Mouse (Mus musculus): ENCODE results near the gene Pum1.
"Not testable (repeated sequence)": the region's sequence is repeated elsewhere in the genome, so short reads cannot be mapped to it uniquely, and the experiment has no call there.

Pum1 gene

GRCm38 (mm10) chr4:130662979-130663725, at the start of gene Pum1:
Gene Pum1, plus strand, starts transcription at chr4:130663321.
- DNase-seq (ENCODE audit: low read depth), result peak; percentile 99

DNA sequence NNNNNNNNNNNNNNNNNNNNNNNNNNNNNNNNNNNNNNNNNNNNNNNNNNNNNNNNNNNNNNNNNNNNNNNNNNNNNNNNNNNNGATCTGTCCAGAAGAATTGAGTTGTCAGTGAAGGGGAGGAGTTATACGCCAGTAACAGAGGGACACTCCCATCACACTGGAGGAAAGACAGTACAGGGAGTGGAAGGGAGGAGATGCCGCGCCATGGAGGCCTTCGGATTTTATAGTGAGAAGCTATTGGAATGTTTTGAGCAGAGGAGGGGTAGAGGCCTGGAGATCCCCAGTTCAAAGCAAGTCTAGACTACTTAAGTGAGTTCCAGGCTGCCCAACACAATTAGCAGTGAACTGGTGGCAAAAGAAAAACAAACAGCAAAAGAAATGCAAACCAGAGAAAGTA, 33.7 kb upstream of the Pum1 start:
- peak; percentile 87 for DNase-seq (ENCODE audit: low read depth)

- peak; percentile 40 for DNase-seq (ENCODE audit: low read depth)
Measured at GRCm38 (mm10) chr4:130630232-130630847, 32.8 kb upstream of the Pum1 start.

- not testable (repeated sequence) for DNase-seq (ENCODE audit: low read depth)
Measured at GRCm38 (mm10) chr4:130635076-130635475, 28.0 kb upstream of the Pum1 start.

DNA sequence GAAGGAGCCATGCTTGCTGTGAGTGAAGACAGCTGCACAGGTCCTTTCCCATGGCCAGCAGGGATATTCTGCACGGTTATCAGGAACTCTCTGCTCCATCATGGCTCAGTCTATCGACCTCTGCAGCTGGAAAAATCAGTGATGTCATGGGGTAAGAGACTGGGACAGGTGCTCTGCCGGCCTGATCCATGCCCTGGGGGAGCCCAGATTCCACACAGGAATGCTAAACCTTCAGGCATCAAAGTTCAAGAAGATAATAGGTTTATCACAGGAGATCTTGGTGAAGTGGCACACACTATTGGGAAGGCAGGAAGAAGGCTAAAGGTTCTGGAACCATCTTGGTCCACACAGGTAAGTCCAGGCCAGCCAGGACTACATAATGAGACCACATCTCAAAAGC, 26.4 kb upstream of the Pum1 start:
- DNase-seq (ENCODE audit: low read depth), result no peak

DNA sequence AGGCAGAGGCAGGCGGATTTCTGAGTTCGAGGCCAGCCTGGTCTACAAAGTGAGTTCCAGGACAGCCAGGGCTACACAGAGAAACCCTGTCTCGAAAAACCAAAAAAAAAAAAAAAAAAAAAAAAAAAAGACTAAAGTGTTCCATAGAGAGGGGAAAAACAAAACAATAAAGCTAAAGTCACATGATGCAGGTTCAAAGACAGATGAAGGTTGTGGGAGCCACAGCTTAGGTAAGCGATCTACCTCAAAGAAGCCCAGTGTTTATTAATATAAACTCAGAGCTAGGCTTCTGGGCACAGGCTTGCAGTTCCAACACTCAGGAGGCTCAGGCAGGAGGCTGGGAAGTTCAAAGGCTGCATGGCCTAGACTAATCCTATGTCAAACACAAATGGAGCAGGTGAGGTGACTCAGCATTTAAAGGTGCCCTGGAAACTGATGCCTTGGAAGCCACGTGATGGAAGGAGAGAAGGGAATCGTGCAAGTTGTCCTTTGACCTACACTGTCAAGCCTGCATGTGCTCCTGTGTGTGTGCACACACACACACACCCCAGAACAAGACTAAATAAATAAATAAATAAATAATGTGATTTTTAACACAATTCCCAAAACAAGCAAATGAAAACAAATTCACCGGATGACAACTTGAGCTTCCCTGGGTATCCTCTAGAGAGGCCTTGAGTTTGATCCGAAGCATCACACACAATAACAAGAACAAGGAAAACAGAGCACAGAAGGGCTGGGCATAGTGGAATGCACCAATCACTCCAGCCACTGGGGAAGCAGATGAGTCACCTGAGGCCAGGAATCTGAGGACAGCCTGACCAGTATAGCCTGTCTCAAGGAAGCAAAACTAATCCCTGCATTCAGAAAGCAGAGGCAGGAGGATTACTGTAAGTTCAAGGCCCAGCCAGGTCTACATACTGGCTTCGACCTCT, 25.4 kb upstream of the Pum1 start:
- no peak for DNase-seq (ENCODE audit: low read depth)

DNA sequence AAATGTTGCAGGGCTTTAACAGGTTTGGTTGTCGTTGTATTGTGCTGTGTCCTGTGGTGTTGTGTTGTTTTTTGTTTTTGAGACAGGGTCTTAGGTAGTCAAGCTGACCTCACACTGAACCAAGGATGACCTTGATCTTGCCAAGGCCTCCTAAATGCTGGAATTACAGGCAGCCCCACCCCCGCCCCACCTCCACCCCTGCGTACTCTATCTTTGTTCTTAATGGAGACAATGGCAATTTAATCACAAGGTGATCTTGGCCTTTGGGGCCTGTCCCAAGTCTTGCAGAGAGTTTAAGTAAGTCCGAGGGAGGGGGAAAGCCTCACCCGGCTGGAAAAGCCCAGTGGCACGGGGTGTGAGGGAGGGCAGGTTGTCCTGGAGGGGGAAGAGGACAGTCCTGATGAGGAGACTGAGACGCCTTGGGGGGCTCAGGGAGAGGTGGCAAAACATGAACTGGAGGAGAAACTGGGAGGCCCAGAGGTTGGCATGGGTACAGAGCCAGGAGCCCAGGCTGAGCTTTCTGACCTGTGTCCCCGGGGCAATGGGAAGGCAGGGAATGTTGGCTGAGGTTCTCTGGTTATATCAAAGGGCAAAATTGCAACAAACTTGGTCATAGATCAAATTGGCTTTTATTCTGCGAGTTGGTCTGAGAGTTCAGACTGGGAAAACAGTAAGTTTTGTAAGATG, 22.9 kb upstream of the Pum1 start:
- no peak for DNase-seq (ENCODE audit: low read depth)

DNA sequence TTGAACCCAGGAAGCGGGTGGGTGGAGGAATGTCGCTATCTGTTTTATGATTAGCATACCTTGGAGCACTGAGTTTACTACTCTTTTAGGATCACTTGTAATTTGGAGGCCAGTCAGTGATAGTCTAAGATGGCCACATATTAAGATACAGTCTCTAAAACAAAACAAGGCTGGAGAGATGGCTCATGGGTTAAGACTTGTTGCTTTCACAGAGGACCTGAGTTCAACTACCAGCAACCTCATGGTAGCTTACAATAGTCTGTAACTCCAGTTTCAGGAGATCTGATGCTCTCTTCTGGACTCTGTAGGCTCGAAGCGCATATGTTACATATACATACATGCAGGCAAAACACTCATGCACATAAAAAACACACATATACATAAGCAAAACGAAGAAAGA, 20.7 kb upstream of the Pum1 start:
- DNase-seq (ENCODE audit: low read depth), result no peak

GRCm38 (mm10) chr4:130645426-130645825, 17.7 kb upstream of the Pum1 start:
- no peak for DNase-seq (ENCODE audit: low read depth)

GRCm38 (mm10) chr4:130651286-130651685, 11.8 kb upstream of the Pum1 start:
- no peak for DNase-seq (ENCODE audit: low read depth)

DNA sequence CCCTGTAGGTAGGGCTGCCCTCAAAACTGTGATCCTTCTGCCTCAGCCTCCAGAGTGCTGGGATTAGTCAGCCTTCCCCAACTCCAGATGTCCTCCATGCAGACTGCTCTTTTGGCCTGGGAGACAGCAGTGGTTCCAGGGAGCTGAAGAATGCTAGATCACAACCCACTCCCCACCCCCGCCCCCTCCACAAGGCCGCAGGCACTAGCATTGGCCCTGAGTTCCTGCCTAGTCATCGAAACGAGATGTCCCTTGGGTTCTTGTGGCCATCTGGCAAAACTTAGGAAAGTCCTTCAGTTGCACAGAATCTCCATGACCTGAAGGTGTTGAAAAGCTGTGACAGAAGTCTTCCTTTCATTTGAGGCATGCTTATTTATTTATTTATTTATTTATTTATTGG, 10.6 kb upstream of the Pum1 start:
- DNase-seq (ENCODE audit: low read depth), result no peak

- no peak for DNase-seq (ENCODE audit: low read depth)
Measured at GRCm38 (mm10) chr4:130657820-130658565, 5.1 kb upstream of the Pum1 start.

- DNase-seq (ENCODE audit: low read depth), result no peak
Measured at GRCm38 (mm10) chr4:130659470-130659869, 3.7 kb upstream of the Pum1 start.

DNA sequence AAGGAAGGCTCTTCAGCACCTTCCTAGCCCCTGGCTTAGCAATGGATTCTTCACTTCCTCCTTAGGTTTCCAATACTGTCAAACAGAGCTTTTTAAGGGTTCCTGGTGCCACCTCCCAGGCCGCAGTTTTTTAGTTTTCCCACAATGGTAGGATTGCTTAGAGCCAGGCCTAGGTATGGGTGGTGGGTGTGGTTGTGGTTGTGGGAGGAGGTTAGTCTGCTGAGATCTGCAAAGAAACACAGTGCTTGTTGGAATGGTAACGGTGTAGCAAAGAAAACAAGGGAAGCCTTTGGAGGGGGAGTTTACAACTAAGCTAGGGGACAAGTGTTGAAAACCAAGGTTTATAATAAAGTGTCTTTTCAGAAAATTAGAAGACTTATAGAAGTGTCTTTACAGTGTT, 3.0 kb upstream of the Pum1 start:
- DNase-seq (ENCODE audit: low read depth), result no peak

GRCm38 (mm10) chr4:130661151-130661550, 2.0 kb upstream of the Pum1 start:
- DNase-seq (ENCODE audit: low read depth), result no peak

DNA sequence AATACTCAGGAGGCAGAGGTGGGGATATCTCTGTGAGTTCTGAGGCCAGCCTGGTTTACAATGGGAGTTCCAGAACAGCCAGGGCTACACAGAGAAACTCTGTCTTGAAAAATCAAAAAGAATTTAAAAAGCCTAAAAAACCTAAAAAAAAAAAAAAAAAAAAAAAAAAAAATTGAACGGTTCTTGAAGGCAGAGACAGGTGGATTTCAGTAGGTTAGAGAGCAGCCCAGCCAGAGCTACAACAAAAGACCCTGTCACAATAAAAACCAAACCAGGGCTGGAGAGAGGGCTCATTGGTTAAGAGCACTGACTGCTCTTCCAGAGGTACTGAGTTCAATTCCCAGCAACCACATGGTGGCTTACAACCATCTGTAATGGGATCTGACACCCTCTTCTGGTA, 816 bp upstream of the Pum1 start:
- DNase-seq (ENCODE audit: low read depth), result not testable (repeated sequence)

GRCm38 (mm10) chr4:130663810-130664401, 785 bp downstream of the Pum1 start:
- peak; percentile 61 for DNase-seq (ENCODE audit: low read depth)

- DNase-seq (ENCODE audit: low read depth), result no peak
Measured at GRCm38 (mm10) chr4:130664414-130665029, 1.4 kb downstream of the Pum1 start.

DNA sequence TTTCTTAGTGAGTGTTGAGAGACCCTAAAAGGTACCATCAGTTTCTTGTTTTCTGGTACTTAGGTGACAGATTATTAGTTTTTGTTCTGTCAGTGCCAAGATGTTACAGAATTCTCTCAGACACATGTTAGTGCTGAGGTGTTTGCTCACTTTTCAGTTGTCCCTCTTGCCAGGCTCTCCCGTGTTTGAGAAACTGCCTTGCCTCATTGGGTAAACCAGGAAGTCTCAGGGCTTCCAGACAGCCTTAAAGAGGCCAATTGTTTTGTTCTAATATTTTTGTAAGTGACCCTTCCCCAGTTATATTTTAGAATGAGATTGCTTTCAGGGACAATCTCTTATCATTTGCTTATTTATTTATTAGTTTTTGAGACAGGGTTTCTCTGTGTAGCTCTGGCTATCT, 2.1 kb downstream of the Pum1 start:
- DNase-seq (ENCODE audit: low read depth), result peak; percentile 35

GRCm38 (mm10) chr4:130667686-130668085, 4.6 kb downstream of the Pum1 start:
- no peak for DNase-seq (ENCODE audit: low read depth)

- DNase-seq (ENCODE audit: low read depth), result no peak
Measured at GRCm38 (mm10) chr4:130668541-130668940, 5.4 kb downstream of the Pum1 start.
